Mouse (Mus musculus): Measurements from ENCODE around the gene Hba-a1.
"Not testable (repeated sequence)": the region's sequence is repeated elsewhere in the genome, so short reads cannot be mapped to it uniquely, and the experiment has no call there.

The Hba-a1 gene

GRCm38 (mm10) chr11:32262674-32263415, 20.5 kb upstream of the Hba-a1 start:
- DNase-seq (ENCODE audit: low read depth) = no peak

- DNase-seq (ENCODE audit: low read depth) = no peak
These were observed 18.1 kb upstream of the Hba-a1 start for GRCm38 (mm10) chr11:32265117-32265738.

GRCm38 (mm10) chr11:32266194-32266593, 17.1 kb upstream of the Hba-a1 start:
- no peak for DNase-seq (ENCODE audit: low read depth)

GRCm38 (mm10) chr11:32266776-32267175, 16.5 kb upstream of the Hba-a1 start:
- DNase-seq (ENCODE audit: low read depth) = no peak

- peak; percentile 86 for DNase-seq (ENCODE audit: low read depth)
These were observed 16.0 kb upstream of the Hba-a1 start, which contains the start of gene Nprl3 for GRCm38 (mm10) chr11:32267188-32267884. TSS of gene Nprl3 (minus strand) at chr11:32267707.

GRCm38 (mm10) chr11:32267964-32268363, 15.3 kb upstream of the Hba-a1 start:
- DNase-seq (ENCODE audit: low read depth) = no peak

GRCm38 (mm10) chr11:32268952-32269351, 14.4 kb upstream of the Hba-a1 start:
- no peak for DNase-seq (ENCODE audit: low read depth)

- no peak for DNase-seq (ENCODE audit: low read depth)
These were observed 12.1 kb upstream of the Hba-a1 start for GRCm38 (mm10) chr11:32271178-32271577.

GRCm38 (mm10) chr11:32276347-32276746, 7.0 kb upstream of the Hba-a1 start, which contains the start of gene Hba-x:
TSS of gene Hba-x (plus strand) at chr11:32276400.
- no peak for DNase-seq (ENCODE audit: low read depth)

- DNase-seq (ENCODE audit: low read depth) = no peak
These were observed 5.4 kb upstream of the Hba-a1 start for GRCm38 (mm10) chr11:32277736-32278457.

GRCm38 (mm10) chr11:32278458-32278957, 4.8 kb upstream of the Hba-a1 start:
- DNase-seq (ENCODE audit: low read depth) = no peak

- DNase-seq (ENCODE audit: low read depth) = no peak
These were observed 2.7 kb upstream of the Hba-a1 start for GRCm38 (mm10) chr11:32280646-32281045.

- DNase-seq (ENCODE audit: low read depth) = no peak
These were observed 1.7 kb upstream of the Hba-a1 start for GRCm38 (mm10) chr11:32281416-32282144.

GRCm38 (mm10) chr11:32284582-32284981, 1.3 kb downstream of the Hba-a1 start:
- not testable (repeated sequence) for DNase-seq (ENCODE audit: low read depth)

- no peak for DNase-seq (ENCODE audit: low read depth)
These were observed 1.9 kb downstream of the Hba-a1 start for GRCm38 (mm10) chr11:32285031-32285775.

- DNase-seq (ENCODE audit: low read depth) = not testable (repeated sequence)
These were observed 2.6 kb downstream of the Hba-a1 start for GRCm38 (mm10) chr11:32285887-32286286.

- not testable (repeated sequence) for DNase-seq (ENCODE audit: low read depth)
These were observed 3.6 kb downstream of the Hba-a1 start, which contains the start of gene Hbq1b for GRCm38 (mm10) chr11:32286695-32287492. TSS of gene Hbq1b (plus strand) at chr11:32286965.

GRCm38 (mm10) chr11:32287493-32287825, 4.1 kb downstream of the Hba-a1 start:
- DNase-seq (ENCODE audit: low read depth) = no peak

GRCm38 (mm10) chr11:32292819-32293218, 9.5 kb downstream of the Hba-a1 start:
- not testable (repeated sequence) for DNase-seq (ENCODE audit: low read depth)

- not testable (repeated sequence) for DNase-seq (ENCODE audit: low read depth)
These were observed 10.2 kb downstream of the Hba-a1 start for GRCm38 (mm10) chr11:32293479-32293878.
